Mouse (Mus musculus) ES-E14 (cell line): ENCODE measurements around the gene Prl7c1.
"Not testable (repeated sequence)": the region's sequence is repeated elsewhere in the genome, so short reads cannot be mapped to it uniquely, and the experiment has no call there.

Source experiments
- CHD2 ChIP-seq: IDR thresholded peaks from 2 replicates; pipeline ENCODE4 v1.6.1; 2014; ENCODE audit warnings: mild to moderate bottlenecking, low read depth, low read length, inconsistent platforms
- ZC3H11A ChIP-seq: IDR thresholded peaks from 2 replicates; pipeline ENCODE4 v1.6.1; 2012; ENCODE audit warnings: low read depth, mild to moderate bottlenecking, inconsistent platforms, low read length, borderline replicate concordance
- ZNF384 ChIP-seq: IDR thresholded peaks from 2 replicates; pipeline ENCODE4 v1.6.1; 2012; ENCODE audit warnings: low read depth, low read length, inconsistent platforms

- TF ChIP-seq CHD2, ZC3H11A, ZNF384: not testable (repeated sequence)
Measured at GRCm38 (mm10) chr13:27730286-27730959, 50.2 kb downstream of the Prl7c1 start.
